Mouse (Mus musculus): ENCODE measurements around the gene Nphs1. TPM values are rescaled to one million over a fixed set of nuclear protein-coding genes. Genes with fewer than 3 reads are reported as not detected.

The Nphs1 gene
- 0.29 and 0.46 TPM in 2 replicates for polyA plus RNA-seq (2015; fragmentation: Nextera tagmentation; extraction: Ambion mirVana)

GRCm38 (mm10) chr7:30457629-30458330 is at the start of gene Nphs1, which contains the start of gene Kirrel2:
Gene Nphs1, plus strand, starts transcription at chr7:30458315.
Gene Kirrel2, minus strand, starts transcription at chr7:30457690.
- DNase-seq (ENCODE audit: low spot score) = no peak

GRCm38 (mm10) chr7:30408639-30409038 is 49.5 kb upstream of the Nphs1 start:
- no peak for DNase-seq (ENCODE audit: low spot score)

- DNase-seq (ENCODE audit: low spot score) = no peak
Measured at GRCm38 (mm10) chr7:30409789-30410188, 48.3 kb upstream of the Nphs1 start.

- DNase-seq (ENCODE audit: low spot score) = no peak
Measured at GRCm38 (mm10) chr7:30411023-30411422, 47.1 kb upstream of the Nphs1 start.

- DNase-seq (ENCODE audit: low spot score) = peak; percentile 31
Measured at GRCm38 (mm10) chr7:30412735-30413147, 45.4 kb upstream of the Nphs1 start.

- DNase-seq (ENCODE audit: low spot score) = no peak
Measured at GRCm38 (mm10) chr7:30413596-30413995, 44.5 kb upstream of the Nphs1 start, which contains the start of gene Tyrobp. Gene Tyrobp, plus strand, starts transcription at chr7:30413760.

GRCm38 (mm10) chr7:30417856-30418255 is 40.3 kb upstream of the Nphs1 start:
- peak; percentile 59 for DNase-seq (ENCODE audit: low spot score)

- peak; percentile 73 for DNase-seq (ENCODE audit: low spot score)
Measured at GRCm38 (mm10) chr7:30419561-30420499, 38.3 kb upstream of the Nphs1 start, which contains the start of gene Hcst. Gene Hcst, minus strand, starts transcription at chr7:30419854.

- DNase-seq (ENCODE audit: low spot score) = no peak
Measured at GRCm38 (mm10) chr7:30420673-30421072, 37.4 kb upstream of the Nphs1 start.

GRCm38 (mm10) chr7:30421175-30421889 is 36.8 kb upstream of the Nphs1 start, which contains the start of gene Nfkbid:
Gene Nfkbid, plus strand, starts transcription at chr7:30421732.
- DNase-seq (ENCODE audit: low spot score) = peak; percentile 92

GRCm38 (mm10) chr7:30421890-30422435 is 36.2 kb upstream of the Nphs1 start:
- peak; percentile 96 for DNase-seq (ENCODE audit: low spot score)

- peak; percentile 36 for DNase-seq (ENCODE audit: low spot score)
Measured at GRCm38 (mm10) chr7:30422560-30422959, 35.6 kb upstream of the Nphs1 start.

- peak; percentile 57 for DNase-seq (ENCODE audit: low spot score)
Measured at GRCm38 (mm10) chr7:30423071-30423641, 35.0 kb upstream of the Nphs1 start.

GRCm38 (mm10) chr7:30429327-30429726 is 28.8 kb upstream of the Nphs1 start:
- no peak for DNase-seq (ENCODE audit: low spot score)

- no peak for DNase-seq (ENCODE audit: low spot score)
Measured at GRCm38 (mm10) chr7:30430191-30430590, 27.9 kb upstream of the Nphs1 start.

GRCm38 (mm10) chr7:30431793-30432192 is 26.3 kb upstream of the Nphs1 start:
- peak; percentile 75 for DNase-seq (ENCODE audit: low spot score)

GRCm38 (mm10) chr7:30434238-30434637 is 23.9 kb upstream of the Nphs1 start:
- peak; percentile 34 for DNase-seq (ENCODE audit: low spot score)

- no peak for DNase-seq (ENCODE audit: low spot score)
Measured at GRCm38 (mm10) chr7:30434701-30435100, 23.4 kb upstream of the Nphs1 start.

GRCm38 (mm10) chr7:30435156-30435555 is 23.0 kb upstream of the Nphs1 start:
- DNase-seq (ENCODE audit: low spot score) = no peak

- DNase-seq (ENCODE audit: low spot score) = peak; percentile 33
Measured at GRCm38 (mm10) chr7:30436879-30437278, 21.2 kb upstream of the Nphs1 start.
